Comparison of ENCODE assay signal across 32 mouse cellular contexts in genomic region chr10:29581476-29581875, GRCm38 (mm10). TPM values are rescaled to one million over a fixed set of nuclear protein-coding genes. Genes with fewer than 3 reads are reported as not detected.
DNase-seq lines count a peak whose midpoint lies in the region; ATAC-seq and TF ChIP-seq lines count a peak whose summit lies in the region.
"Had no signal": no experiment of that assay in that cellular context is flagged by ENCODE, and none has a peak within 500 bp of the region (broad histone marks: within the 10 kb centered on the region; RNA-seq: fewer than 3 reads in every experiment).

No protein-coding gene starts in this region.

- TF ChIP-seq CTCF in brain, embryonic 14.5 days (IDR thresholded peaks at IDR 0.05; ENCODE audit: borderline replicate concordance, extremely low read depth, insufficient read depth, insufficient read length), result no peak
- TF ChIP-seq CTCF in forebrain, postnatal 0 days (IDR thresholded peaks at IDR 0.05; ENCODE audit: low read depth), result no peak
- no peak for TF ChIP-seq CTCF in midbrain, postnatal 0 days (IDR thresholded peaks at IDR 0.05)

- no peak overlapping the region for H3K9ac ChIP-seq in forebrain, embryonic 13.5 days
- no peak overlapping the region for H3K9ac ChIP-seq in forebrain, embryonic 11.5 days (ENCODE audit: low read length)
- H3K9ac ChIP-seq in forebrain, postnatal 0 days, result no peak overlapping the region
- no peak overlapping the region for H3K9ac ChIP-seq in midbrain, embryonic 16.5 days (ENCODE audit: low read depth, low read length)
- no peak overlapping the region for H3K9ac ChIP-seq in midbrain, postnatal 0 days (replicated peaks; ENCODE audit: low read length, poor library complexity, severe bottlenecking)
- H3K9ac ChIP-seq: embryonic facial prominence, embryonic 15.5 days; heart, embryonic 12.5 days; hindbrain, embryonic 13.5 days; liver, embryonic 12.5 days; liver, postnatal 0 days; midbrain, embryonic 13.5 days; neural tube, embryonic 15.5 days had no signal

- no peaks in the 10 kb centered on the region for H3K27me3 ChIP-seq in forebrain, embryonic 13.5 days
- no peaks in the 10 kb centered on the region for H3K27me3 ChIP-seq in forebrain, embryonic 11.5 days (ENCODE audit: control insufficient read depth, insufficient read depth, low read length)
- no peaks in the 10 kb centered on the region for H3K27me3 ChIP-seq in forebrain, postnatal 0 days (ENCODE audit: insufficient read depth, low read length)
- no peaks in the 10 kb centered on the region for H3K27me3 ChIP-seq in midbrain, embryonic 16.5 days (ENCODE audit: control insufficient read depth, insufficient read depth, low read depth, low read length)
- H3K27me3 ChIP-seq in midbrain, postnatal 0 days (ENCODE audit: insufficient read depth, low read length), result no peaks in the 10 kb centered on the region
- H3K27me3 ChIP-seq: embryonic facial prominence, embryonic 15.5 days; heart, embryonic 12.5 days; hindbrain, embryonic 13.5 days; liver, embryonic 12.5 days; midbrain, embryonic 13.5 days; neural tube, embryonic 15.5 days had no signal

- no peak for DNase-seq in forebrain, embryonic 11.5 days (ENCODE audit: low spot score)
- peak; percentile 76 for DNase-seq in brain, embryonic 14.5 days (ENCODE audit: low read depth)
- peak; percentile 72 for DNase-seq in forebrain, postnatal 0 days
- DNase-seq in layer of hippocampus, adult 9-11 months, result peak; percentile 32
- DNase-seq in lung, postnatal 10 days, result no peak
- DNase-seq in midbrain, postnatal 0 days (ENCODE audit: low spot score), result no peak
- DNase-seq: adrenal gland, postnatal 14 days; cerebellum, adult 2 months; gastrocnemius, adult 2 months; gastrocnemius, postnatal 36 days; heart, adult 18-20 months; heart, postnatal 4 days; kidney, postnatal 14 days; left cerebral cortex, postnatal 4 days; liver, postnatal 0 days; lung, postnatal 4 days; right cerebral cortex, postnatal 25 days; thymus, adult 2 months; thymus, postnatal 4 days had no signal

- H3K9me3 ChIP-seq in forebrain, embryonic 13.5 days (replicated peaks), result no peaks in the 10 kb centered on the region
- H3K9me3 ChIP-seq in forebrain, embryonic 11.5 days (ENCODE audit: control insufficient read depth, low read length), result no peaks in the 10 kb centered on the region
- no peaks in the 10 kb centered on the region for H3K9me3 ChIP-seq in forebrain, postnatal 0 days (ENCODE audit: low read length)
- H3K9me3 ChIP-seq in midbrain, embryonic 16.5 days (replicated peaks; ENCODE audit: control insufficient read depth, low read length, poor library complexity, severe bottlenecking), result no peaks in the 10 kb centered on the region
- H3K9me3 ChIP-seq in midbrain, postnatal 0 days (ENCODE audit: low read length), result no peaks in the 10 kb centered on the region
- H3K9me3 ChIP-seq: embryonic facial prominence, embryonic 15.5 days; heart, embryonic 12.5 days; hindbrain, embryonic 13.5 days; liver, embryonic 12.5 days; midbrain, embryonic 13.5 days; neural tube, embryonic 15.5 days had no signal

- no peaks in the 10 kb centered on the region for H3K4me1 ChIP-seq in forebrain, embryonic 13.5 days
- H3K4me1 ChIP-seq in forebrain, embryonic 11.5 days (replicated peaks; ENCODE audit: control insufficient read depth, insufficient read depth, low read length), result no peaks in the 10 kb centered on the region
- H3K4me1 ChIP-seq in forebrain, postnatal 0 days (ENCODE audit: insufficient read depth), result no peaks in the 10 kb centered on the region
- H3K4me1 ChIP-seq in midbrain, embryonic 16.5 days (ENCODE audit: control insufficient read depth, insufficient read depth, low read length), result no peaks in the 10 kb centered on the region
- no peaks in the 10 kb centered on the region for H3K4me1 ChIP-seq in midbrain, postnatal 0 days (ENCODE audit: insufficient read depth, low read length)
- H3K4me1 ChIP-seq: embryonic facial prominence, embryonic 15.5 days; heart, embryonic 12.5 days; hindbrain, embryonic 13.5 days; liver, embryonic 12.5 days; midbrain, embryonic 13.5 days; neural tube, embryonic 15.5 days had no signal

- no peak for TF ChIP-seq POLR2A in brain, embryonic 14.5 days (IDR thresholded peaks at IDR 0.05; ENCODE audit: borderline replicate concordance, extremely low read depth, insufficient read depth, insufficient read length, poor library complexity, severe bottlenecking)

- peak; percentile 69; the same call in 1 of the 2 replicates for ATAC-seq in forebrain, embryonic 13.5 days
- ATAC-seq in forebrain, embryonic 11.5 days (replicated peaks; ENCODE audit: low FRiP score), result no peak
- peak; percentile 88 for ATAC-seq in forebrain, postnatal 0 days
- ATAC-seq in midbrain, embryonic 16.5 days, result no peak
- ATAC-seq in midbrain, postnatal 0 days (ENCODE audit: low FRiP score), result no peak
- ATAC-seq: CD4-positive, CD25-positive, alpha-beta regulatory T cell, adult 4 months; intestine, embryonic 16.5 days; liver, embryonic 12.5 days; liver, postnatal 0 days; midbrain, embryonic 13.5 days had no signal

- H3K4me2 ChIP-seq in forebrain, embryonic 13.5 days, result no peak overlapping the region
- H3K4me2 ChIP-seq in forebrain, embryonic 11.5 days (ENCODE audit: low read depth, low read length, severe bottlenecking), result no peak overlapping the region
- H3K4me2 ChIP-seq in forebrain, postnatal 0 days (ENCODE audit: low read depth), result no peak overlapping the region
- no peak overlapping the region for H3K4me2 ChIP-seq in midbrain, embryonic 16.5 days (ENCODE audit: low read length)
- H3K4me2 ChIP-seq in midbrain, postnatal 0 days (ENCODE audit: low read depth, low read length, poor library complexity, severe bottlenecking), result no peak overlapping the region
- H3K4me2 ChIP-seq: embryonic facial prominence, embryonic 15.5 days; heart, embryonic 12.5 days; hindbrain, embryonic 13.5 days; liver, embryonic 12.5 days; midbrain, embryonic 13.5 days; neural tube, embryonic 15.5 days had no signal

- H3K27ac ChIP-seq in forebrain, embryonic 13.5 days, result no peak overlapping the region
- H3K27ac ChIP-seq in forebrain, embryonic 11.5 days (ENCODE audit: low read depth, low read length), result no peak overlapping the region
- H3K27ac ChIP-seq in forebrain, postnatal 0 days (ENCODE audit: low read depth, low read length), result peak overlapping the region; percentile 40; the same call in 1 of the 2 replicates
- H3K27ac ChIP-seq in midbrain, embryonic 16.5 days (ENCODE audit: low read length), result no peak overlapping the region
- H3K27ac ChIP-seq in midbrain, postnatal 0 days (ENCODE audit: low read depth, low read length), result no peak overlapping the region
- H3K27ac ChIP-seq: embryonic facial prominence, embryonic 15.5 days; gastrocnemius, adult 2 months; hindbrain, embryonic 13.5 days; liver, embryonic 12.5 days; midbrain, embryonic 13.5 days; neural tube, embryonic 15.5 days; stomach, postnatal 0 days had no signal

- no peaks in the 10 kb centered on the region for H3K36me3 ChIP-seq in forebrain, embryonic 13.5 days (ENCODE audit: poor library complexity, severe bottlenecking)
- no peaks in the 10 kb centered on the region for H3K36me3 ChIP-seq in forebrain, embryonic 11.5 days (ENCODE audit: control insufficient read depth, insufficient read depth, low read length)
- no peaks in the 10 kb centered on the region for H3K36me3 ChIP-seq in forebrain, postnatal 0 days (ENCODE audit: insufficient read depth)
- no peaks in the 10 kb centered on the region for H3K36me3 ChIP-seq in midbrain, embryonic 16.5 days (ENCODE audit: control insufficient read depth, insufficient read depth, low read length)
- no peaks in the 10 kb centered on the region for H3K36me3 ChIP-seq in midbrain, postnatal 0 days (ENCODE audit: insufficient read depth, low read length)
- H3K36me3 ChIP-seq: embryonic facial prominence, embryonic 15.5 days; heart, embryonic 12.5 days; hindbrain, embryonic 13.5 days; liver, embryonic 12.5 days; midbrain, embryonic 13.5 days; neural tube, embryonic 15.5 days had no signal

- 88% methylated on average over 3 of the region's 3 CpGs for WGBS in forebrain, embryonic 13.5 days
- WGBS in forebrain, embryonic 11.5 days, result 90% methylated on average over 3 of the region's 3 CpGs
- 57% methylated on average over 3 of the region's 3 CpGs for WGBS in forebrain, postnatal 0 days
- 91% methylated on average over 3 of the region's 3 CpGs for WGBS in midbrain, embryonic 16.5 days
- WGBS in midbrain, postnatal 0 days, result 81% methylated on average over 3 of the region's 3 CpGs

- H3K4me3 ChIP-seq in forebrain, embryonic 13.5 days, result no peak overlapping the region
- H3K4me3 ChIP-seq in forebrain, embryonic 11.5 days (ENCODE audit: low read depth, low read length), result no peak overlapping the region
- no peak overlapping the region for H3K4me3 ChIP-seq in forebrain, postnatal 0 days (ENCODE audit: low read depth, low read length)
- H3K4me3 ChIP-seq in midbrain, embryonic 16.5 days (ENCODE audit: low read depth, low read length), result no peak overlapping the region
- no peak overlapping the region for H3K4me3 ChIP-seq in midbrain, postnatal 0 days (ENCODE audit: low read depth, low read length)
- H3K4me3 ChIP-seq: embryonic facial prominence, embryonic 15.5 days; gastrocnemius, adult 2 months; heart, embryonic 12.5 days; hindbrain, embryonic 13.5 days; liver, embryonic 12.5 days; midbrain, embryonic 13.5 days; neural tube, embryonic 15.5 days had no signal

RNA-seq across cellular contexts. Expression of gene Rspo3, which starts 45.8 kb away (rescaled TPM):
- polyA plus RNA-seq in forebrain, embryonic 13.5 days (2015; fragmentation: Nextera tagmentation; extraction: Ambion mirVana), result 26.8 and 33.8 TPM in 2 replicates
- 56.4 and 62.5 TPM in 2 replicates for polyA plus RNA-seq in forebrain, embryonic 11.5 days (2014; fragmentation: Nextera tagmentation; extraction: Ambion mirVana)
- polyA plus RNA-seq in brain, embryonic 14.5 days (2012; rRNA removed), result 5.1 and 7.2 TPM in 2 replicates
- 5.9 TPM in 2 replicates for total RNA-seq in forebrain, postnatal 0 days (2014; rRNA removed)
- 6.7 and 8.7 TPM in 2 replicates for polyA plus RNA-seq in forebrain, postnatal 0 days (2015; fragmentation: Nextera tagmentation; extraction: Ambion mirVana)
- 3.4 and 19.8 TPM in 2 replicates for polyA plus RNA-seq in midbrain, embryonic 16.5 days (2015; fragmentation: Nextera tagmentation; extraction: Ambion mirVana)
- 1.9 and 3.0 TPM in 2 replicates for total RNA-seq in midbrain, postnatal 0 days (2014; rRNA removed)
- polyA plus RNA-seq in midbrain, postnatal 0 days (2015; fragmentation: Nextera tagmentation; extraction: Ambion mirVana), result 2.9 and 3.8 TPM in 2 replicates
- total RNA-seq: common myeloid progenitor, adult 5-6 weeks; megakaryocyte-erythroid progenitor cell, adult 5-6 weeks had no signal
- polyA plus RNA-seq: CD4-positive, CD25-positive, alpha-beta regulatory T cell, adult 4 months had no signal

Comparison
In these comparisons a context has a peak if more than half of its experiments do, and no peak if none do; other contexts are left out.
1. ATAC-seq: peak in forebrain, embryonic 13.5 days (single experiment) and forebrain, postnatal 0 days (single experiment); none in forebrain, embryonic 11.5 days (single experiment), midbrain, embryonic 16.5 days (single experiment) and midbrain, postnatal 0 days (single experiment).
2. DNase-seq: peak in brain, embryonic 14.5 days (single experiment), forebrain, postnatal 0 days (single experiment) and layer of hippocampus, adult 9-11 months (single experiment); none in forebrain, embryonic 11.5 days (single experiment), lung, postnatal 10 days (single experiment) and midbrain, postnatal 0 days (single experiment).